Mouse (Mus musculus) kidney, embryonic 14.5 days (tissue): Measurements from ENCODE around the gene Rad17. TPM values are rescaled to one million over a fixed set of nuclear protein-coding genes. Genes with fewer than 3 reads are reported as not detected.

Source experiments
- polyA plus RNA-seq: library from polyadenylated mRNA; unstranded; fragments of >200 nt; fragmentation: Nextera tagmentation; extraction: Ambion mirVana; gene quantifications from 2 replicates; pipeline ENCODE4 v1.2.1, GENCODE M21; 2014

Gene Rad17
- polyA plus RNA-seq, 1 experiment from 2014 or later, result 26.3 TPM

Other genes with a start within 250 kb of the Rad17 start
- gene Naip1, start 198.2 kb downstream of the Rad17 start, polyA plus RNA-seq, result 0.04 TPM in 1 of 2 replicates, not detected in the other
- gene Gtf2h2, start 158.5 kb downstream of the Rad17 start, polyA plus RNA-seq, result 86.3 and 94.4 TPM in 2 replicates
- 15.8 and 32.7 TPM in 2 replicates for gene Ocln, start 98.3 kb downstream of the Rad17 start, polyA plus RNA-seq
- 12.1 and 18.3 TPM in 2 replicates for gene Marveld2, start 34.1 kb downstream of the Rad17 start, polyA plus RNA-seq
- gene Ak6, start 72 bp downstream of the Rad17 start, polyA plus RNA-seq, result 316 and 390 TPM in 2 replicates
- 16.7 and 20.4 TPM in 2 replicates for gene Taf9, start 528 bp upstream of the Rad17 start, polyA plus RNA-seq
- 5.5 and 6.8 TPM in 2 replicates for gene Ccdc125, start 18.7 kb upstream of the Rad17 start, polyA plus RNA-seq
- gene Cdk7, start 79.9 kb upstream of the Rad17 start, polyA plus RNA-seq, result 111 and 112 TPM in 2 replicates
- gene Mrps36, start 93.6 kb upstream of the Rad17 start, polyA plus RNA-seq, result 171 and 182 TPM in 2 replicates
- 49.7 and 59.4 TPM in 2 replicates for gene Cenph, start 124.8 kb upstream of the Rad17 start, polyA plus RNA-seq
- 289 and 315 TPM in 2 replicates for gene Ccnb1, start 135.5 kb upstream of the Rad17 start, polyA plus RNA-seq
- gene Slc30a5, start 182.4 kb upstream of the Rad17 start, polyA plus RNA-seq, result 33.9 and 65.9 TPM in 2 replicates